Mouse (Mus musculus) embryonic facial prominence, embryonic 12.5 days (tissue): ENCODE results near the gene Ccdc148. TPM values are rescaled to one million over a fixed set of nuclear protein-coding genes. Genes with fewer than 3 reads are reported as not detected.

Experiments
- ATAC-seq: fragments of 200-750 bp; cut with Nextera tagmentation; 2 replicates; pipeline ENCODE4 v1.8.0; 2017; ENCODE audit not compliant: insufficient number of reproducible peaks, insufficient read depth, low FRiP score, low TSS enrichment
- H3K27ac ChIP-seq: fragments of 300-500 bp; sonication (generic); 2 replicates; pipeline ENCODE4 v1.5.1; 2016; ENCODE audit warnings: mild to moderate bottlenecking
- H3K27me3 ChIP-seq: fragments of 300-500 bp; sonication (generic); 2 replicates; pipeline ENCODE4 v1.6.1; 2016; ENCODE audit warnings: mild to moderate bottlenecking, moderate library complexity
- H3K36me3 ChIP-seq: fragments of 300-500 bp; sonication (generic); 2 replicates; pipeline ENCODE4 v1.6.1; 2016; ENCODE audit warnings: mild to moderate bottlenecking
- H3K4me1 ChIP-seq: fragments of 300-500 bp; sonication (generic); 2 replicates; pipeline ENCODE4 v1.6.1; 2016
- H3K4me2 ChIP-seq: fragments of 300-500 bp; sonication (generic); replicated peaks from 2 replicates; pipeline ENCODE4 v1.6.1; 2016; ENCODE audit warnings: mild to moderate bottlenecking, moderate library complexity
- H3K4me3 ChIP-seq: fragments of 300-500 bp; sonication (generic); 2 replicates; pipeline ENCODE4 v1.5.1; 2016; ENCODE audit warnings: mild to moderate bottlenecking
- H3K9ac ChIP-seq: fragments of 300-500 bp; sonication (generic); 2 replicates; pipeline ENCODE4 v1.6.1; 2016; ENCODE audit warnings: mild to moderate bottlenecking, moderate library complexity
- H3K9me3 ChIP-seq: fragments of 300-500 bp; sonication (generic); 2 replicates; pipeline ENCODE4 v1.6.1; 2016; ENCODE audit warnings: mild to moderate bottlenecking, moderate library complexity
- WGBS: fragments of 180-500 bp; shearing (Covaris S2); methylation state at CpG from one replicate; pipeline ENCODE4 v1.1.7; 2016; 5-methylcytosine and 5-hydroxymethylcytosine counted together
- polyA plus RNA-seq: library from polyadenylated mRNA; unstranded; fragments of >200 nt; fragmentation: Nextera tagmentation; extraction: Ambion mirVana; gene quantifications from 2 replicates; pipeline ENCODE4 v1.2.1, GENCODE M21; 2016

Gene Ccdc148
- polyA plus RNA-seq, 1 experiment from 2014 or later, result 1.3 TPM

DNA sequence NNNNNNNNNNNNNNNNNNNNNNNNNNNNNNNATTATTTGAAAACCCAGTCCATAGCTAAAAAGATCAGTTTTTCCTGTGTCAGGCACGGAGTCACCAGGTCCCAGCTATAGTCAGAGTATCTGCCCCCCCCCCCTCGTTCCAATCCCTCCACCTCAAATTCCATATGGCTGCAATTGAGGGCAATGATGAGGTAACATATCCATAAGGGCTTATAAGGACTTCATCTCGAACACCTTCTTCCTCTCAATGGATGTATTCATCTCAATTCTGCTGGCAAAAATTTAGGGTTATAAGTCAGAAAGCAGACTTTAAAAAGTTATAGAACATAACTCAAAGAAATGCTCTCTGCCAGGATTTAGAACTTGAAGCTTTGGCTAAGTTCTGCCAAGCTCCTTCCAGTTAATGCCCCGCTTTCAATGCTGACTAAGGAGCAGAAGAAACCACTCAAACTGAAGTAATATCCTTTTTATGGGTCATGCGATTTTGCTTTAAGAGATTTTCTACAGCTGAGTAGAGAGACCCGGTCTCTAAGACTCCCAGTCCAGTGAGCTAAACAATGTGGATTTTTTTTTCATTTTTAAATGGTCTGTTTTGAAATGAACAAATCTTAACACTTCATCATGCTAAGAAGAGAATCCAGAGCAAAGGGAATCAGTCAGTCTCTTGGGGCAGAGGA is 111.6 kb downstream of the Ccdc148 start:
- H3K4me2 ChIP-seq, result no peak overlapping the region
- no peak overlapping the region for H3K27ac ChIP-seq
- 64% methylated on average over 6 of the region's 6 CpGs for WGBS
- no peaks in the 10 kb centered on the region for H3K9me3 ChIP-seq
- H3K4me1 ChIP-seq, result peaks cover 9% of the 10 kb centered on the region; the same call in 1 of the 2 replicates
- no peak for ATAC-seq
- no peaks in the 10 kb centered on the region for H3K36me3 ChIP-seq
- no peaks in the 10 kb centered on the region for H3K27me3 ChIP-seq
- H3K4me3 ChIP-seq, result no peak overlapping the region
- H3K9ac ChIP-seq, result no peak overlapping the region

DNA sequence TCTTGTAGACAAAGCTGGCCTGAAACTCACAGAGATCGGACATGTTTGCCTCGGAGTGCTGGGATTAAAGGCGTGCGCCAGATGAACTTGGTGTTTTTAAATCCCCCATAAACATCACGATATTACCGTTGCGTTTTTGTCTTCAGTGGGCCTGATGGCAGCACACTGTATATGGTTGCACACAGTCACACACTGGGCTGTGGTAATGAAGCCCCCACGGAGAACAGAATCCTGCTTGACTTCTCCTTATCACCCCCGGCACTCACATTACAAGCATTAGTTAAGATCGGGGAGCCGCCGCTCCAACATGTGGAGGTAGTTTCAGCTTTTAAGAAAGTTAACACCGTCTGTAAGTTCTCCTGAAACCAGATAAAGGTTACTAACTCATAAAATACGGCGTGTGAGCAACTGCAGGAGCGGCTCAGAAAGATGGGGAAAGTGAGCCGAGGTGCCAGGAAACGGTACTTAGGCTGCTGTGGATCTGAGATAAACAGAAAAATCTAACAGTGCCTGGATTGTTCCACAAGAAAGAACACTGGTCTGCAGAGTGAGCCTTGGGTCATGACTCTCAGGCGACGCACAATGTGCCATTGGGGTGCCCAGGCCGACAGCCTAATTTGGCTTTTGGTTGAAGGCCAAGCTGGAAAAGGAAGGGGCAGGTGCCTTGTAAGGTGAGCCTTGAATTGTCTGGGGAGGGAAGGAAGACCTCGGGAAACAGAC is 117.0 kb downstream of the Ccdc148 start:
- Histone ChIP-seq H3K4me3 (peak overlapping the region; percentile 5; the same call in 1 of the 2 replicates), H3K27ac (peak overlapping the region; percentile 50), H3K4me2 (peak overlapping the region; percentile 33), H3K36me3 (no peaks in the 10 kb centered on the region), H3K27me3 (no peaks in the 10 kb centered on the region), H3K9me3 (no peaks in the 10 kb centered on the region), H3K4me1 (peaks cover 9% of the 10 kb centered on the region; the same call in 1 of the 2 replicates), H3K9ac (no peak overlapping the region)
- WGBS, result 36% methylated on average over 22 of the region's 22 CpGs
- no peak for ATAC-seq

DNA sequence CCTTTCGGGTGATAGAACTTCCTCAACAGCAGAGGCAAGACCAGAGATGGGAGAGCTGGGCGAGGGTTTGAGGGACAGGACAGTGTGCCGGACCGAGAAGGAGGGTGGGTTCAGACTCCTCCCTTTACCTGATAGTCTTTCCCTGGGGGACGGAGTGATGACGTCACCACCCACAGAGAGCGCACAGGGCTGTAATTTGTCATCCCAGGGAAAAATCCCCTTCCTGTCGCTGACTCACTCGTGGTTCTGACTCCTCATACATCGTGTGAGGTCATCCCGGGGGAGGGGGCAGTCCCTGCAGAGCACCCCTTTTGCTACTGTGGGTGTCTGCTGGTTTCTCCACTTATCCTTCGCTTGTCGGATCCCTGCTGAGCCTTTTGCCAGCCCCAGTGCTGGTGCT is 117.9 kb downstream of the Ccdc148 start:
- Histone ChIP-seq H3K4me2 (no peak overlapping the region), H3K9ac (no peak overlapping the region), H3K27ac (peak overlapping the region; percentile 50; the same call in 1 of the 2 replicates), H3K27me3 (no peaks in the 10 kb centered on the region), H3K36me3 (no peaks in the 10 kb centered on the region), H3K4me1 (peaks cover 9% of the 10 kb centered on the region; the same call in 1 of the 2 replicates), H3K4me3 (no peak overlapping the region), H3K9me3 (no peaks in the 10 kb centered on the region)
- ATAC-seq, result peak; percentile 47; the same call in 1 of the 2 replicates
- WGBS, result 59% methylated on average over 13 of the region's 13 CpGs

DNA sequence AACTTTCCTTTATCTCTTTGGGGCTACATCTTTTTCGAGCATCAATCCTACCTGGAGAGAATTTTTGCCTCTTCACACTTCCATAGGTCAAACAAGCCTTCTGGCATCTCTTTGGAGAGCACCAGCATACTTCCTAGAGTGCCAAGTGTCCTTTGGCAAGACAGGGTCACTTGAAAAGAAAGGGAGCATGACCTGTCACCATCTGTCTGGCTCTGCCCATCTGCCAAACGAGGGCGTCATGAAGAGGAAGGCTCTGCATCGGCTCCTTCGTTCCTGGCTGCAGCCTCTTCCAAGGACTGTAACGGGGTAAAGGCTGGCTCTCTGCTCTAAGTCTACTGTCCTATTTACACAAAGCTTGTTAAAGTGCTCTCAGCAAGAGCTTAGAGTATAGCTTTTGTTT is 124.0 kb downstream of the Ccdc148 start:
- WGBS, result 72% methylated on average over 6 of the region's 6 CpGs

DNA sequence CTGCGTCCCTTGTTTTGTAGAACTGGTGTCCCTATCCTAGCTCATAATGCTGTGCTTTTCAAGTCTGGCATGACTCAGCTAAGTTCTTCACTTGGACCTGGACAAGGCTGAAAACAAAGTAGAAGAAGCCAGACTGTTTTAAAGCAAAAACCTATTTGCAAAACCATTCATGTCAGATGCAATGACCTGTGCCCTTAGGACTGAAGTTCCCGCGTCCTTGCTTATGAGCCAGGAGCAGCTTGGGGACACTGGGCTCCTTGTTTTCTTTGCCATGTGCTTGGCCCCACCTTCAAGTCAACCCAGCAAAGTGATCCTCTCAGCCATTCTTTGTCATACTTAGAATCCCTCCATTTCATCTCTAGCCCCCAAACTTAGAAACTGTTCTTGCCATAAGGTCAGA is 125.3 kb downstream of the Ccdc148 start:
- 50% methylated on average over 3 of the region's 3 CpGs for WGBS
- Histone ChIP-seq H3K27ac (no peak overlapping the region), H3K4me1 (no peaks in the 10 kb centered on the region), H3K4me2 (no peak overlapping the region), H3K36me3 (no peaks in the 10 kb centered on the region), H3K4me3 (no peak overlapping the region), H3K9ac (no peak overlapping the region), H3K27me3 (no peaks in the 10 kb centered on the region), H3K9me3 (no peaks in the 10 kb centered on the region)
- ATAC-seq, result no peak

More for the DNA sequence above, 124.0 kb downstream of the Ccdc148 start:
- H3K4me2 ChIP-seq, result no peak overlapping the region
- no peak overlapping the region for H3K27ac ChIP-seq
- ATAC-seq, result no peak
- H3K4me3 ChIP-seq, result no peak overlapping the region
- H3K27me3 ChIP-seq, result no peaks in the 10 kb centered on the region
- no peaks in the 10 kb centered on the region for H3K4me1 ChIP-seq
- no peaks in the 10 kb centered on the region for H3K36me3 ChIP-seq
- H3K9ac ChIP-seq, result no peak overlapping the region
- H3K9me3 ChIP-seq, result no peaks in the 10 kb centered on the region

DNA sequence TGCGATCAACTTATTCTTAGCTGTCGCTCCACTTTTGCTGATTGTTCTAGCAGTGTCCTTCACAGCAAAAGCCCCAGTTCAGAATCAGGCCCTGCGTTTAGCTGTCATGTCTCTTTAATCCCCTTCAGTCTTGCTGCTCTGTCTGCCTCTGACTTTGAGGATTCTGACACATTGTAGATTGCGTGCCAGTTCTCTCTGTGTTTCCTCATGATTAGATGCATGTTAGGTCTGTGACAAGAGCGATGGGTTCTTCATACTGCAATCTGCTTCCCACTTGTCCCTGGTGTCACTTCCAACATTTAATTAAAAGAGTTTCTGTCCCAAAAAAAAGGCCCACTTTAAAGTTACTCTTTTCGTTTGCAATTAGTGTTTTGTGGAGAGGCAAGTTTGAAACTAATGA is 126.2 kb downstream of the Ccdc148 start:
- H3K27ac ChIP-seq, result no peak overlapping the region
- no peaks in the 10 kb centered on the region for H3K9me3 ChIP-seq
- no peaks in the 10 kb centered on the region for H3K27me3 ChIP-seq
- ATAC-seq, result no peak
- no peak overlapping the region for H3K9ac ChIP-seq
- H3K36me3 ChIP-seq, result no peaks in the 10 kb centered on the region
- no peak overlapping the region for H3K4me2 ChIP-seq
- no peaks in the 10 kb centered on the region for H3K4me1 ChIP-seq
- H3K4me3 ChIP-seq, result no peak overlapping the region
- 85% methylated on average over 6 of the region's 6 CpGs for WGBS

DNA sequence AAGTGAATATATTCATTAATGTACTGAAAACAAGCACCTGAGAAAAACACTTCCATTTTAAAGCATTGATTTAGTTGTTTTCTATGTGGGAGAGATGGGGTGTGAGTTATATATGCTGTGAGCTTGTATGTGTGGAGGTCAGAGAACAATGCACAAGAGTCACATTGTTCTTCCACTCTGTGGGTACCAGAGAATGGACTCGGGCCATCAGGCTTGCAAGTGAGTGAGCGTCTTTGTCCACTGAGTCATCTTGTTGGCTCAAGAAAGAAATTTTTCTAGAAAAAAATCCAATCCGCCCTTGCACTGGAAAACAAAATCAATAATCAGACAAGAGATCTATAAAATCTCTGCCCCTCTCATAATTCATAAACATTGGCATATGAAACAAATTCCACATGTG is 135.9 kb downstream of the Ccdc148 start:
- H3K9ac ChIP-seq, result no peak overlapping the region
- H3K4me1 ChIP-seq, result no peaks in the 10 kb centered on the region
- H3K27ac ChIP-seq, result no peak overlapping the region
- no peak for ATAC-seq
- WGBS, result 73% methylated on average over 3 of the region's 3 CpGs
- H3K27me3 ChIP-seq, result no peaks in the 10 kb centered on the region
- no peak overlapping the region for H3K4me3 ChIP-seq
- H3K36me3 ChIP-seq, result no peaks in the 10 kb centered on the region
- no peaks in the 10 kb centered on the region for H3K9me3 ChIP-seq
- no peak overlapping the region for H3K4me2 ChIP-seq

DNA sequence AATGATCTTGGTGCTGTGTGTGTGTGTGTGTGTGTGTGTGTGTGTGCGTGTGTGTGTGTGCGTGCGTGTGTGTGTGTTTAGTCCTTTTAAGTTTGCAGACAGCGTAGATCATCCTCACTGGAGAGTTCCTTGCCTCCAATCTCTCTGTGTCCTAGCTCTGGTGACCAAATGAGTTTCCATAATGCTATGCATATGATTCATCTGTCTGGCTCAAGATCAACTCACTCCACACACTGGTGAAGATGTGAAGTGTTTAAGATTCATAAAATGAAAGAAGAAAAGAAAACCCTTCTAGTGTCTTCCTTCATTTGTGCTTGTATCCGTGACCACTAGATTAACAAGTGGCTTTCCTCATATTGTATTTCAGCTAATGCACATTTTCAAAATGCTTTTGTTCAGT is 153.1 kb downstream of the Ccdc148 start:
- no peak for ATAC-seq
- no peaks in the 10 kb centered on the region for H3K4me1 ChIP-seq
- no peak overlapping the region for H3K27ac ChIP-seq
- no peak overlapping the region for H3K4me3 ChIP-seq
- WGBS, result 95% methylated on average over 5 of the region's 5 CpGs
- no peaks in the 10 kb centered on the region for H3K36me3 ChIP-seq
- no peak overlapping the region for H3K9ac ChIP-seq
- H3K9me3 ChIP-seq, result no peaks in the 10 kb centered on the region
- no peak overlapping the region for H3K4me2 ChIP-seq
- no peaks in the 10 kb centered on the region for H3K27me3 ChIP-seq

DNA sequence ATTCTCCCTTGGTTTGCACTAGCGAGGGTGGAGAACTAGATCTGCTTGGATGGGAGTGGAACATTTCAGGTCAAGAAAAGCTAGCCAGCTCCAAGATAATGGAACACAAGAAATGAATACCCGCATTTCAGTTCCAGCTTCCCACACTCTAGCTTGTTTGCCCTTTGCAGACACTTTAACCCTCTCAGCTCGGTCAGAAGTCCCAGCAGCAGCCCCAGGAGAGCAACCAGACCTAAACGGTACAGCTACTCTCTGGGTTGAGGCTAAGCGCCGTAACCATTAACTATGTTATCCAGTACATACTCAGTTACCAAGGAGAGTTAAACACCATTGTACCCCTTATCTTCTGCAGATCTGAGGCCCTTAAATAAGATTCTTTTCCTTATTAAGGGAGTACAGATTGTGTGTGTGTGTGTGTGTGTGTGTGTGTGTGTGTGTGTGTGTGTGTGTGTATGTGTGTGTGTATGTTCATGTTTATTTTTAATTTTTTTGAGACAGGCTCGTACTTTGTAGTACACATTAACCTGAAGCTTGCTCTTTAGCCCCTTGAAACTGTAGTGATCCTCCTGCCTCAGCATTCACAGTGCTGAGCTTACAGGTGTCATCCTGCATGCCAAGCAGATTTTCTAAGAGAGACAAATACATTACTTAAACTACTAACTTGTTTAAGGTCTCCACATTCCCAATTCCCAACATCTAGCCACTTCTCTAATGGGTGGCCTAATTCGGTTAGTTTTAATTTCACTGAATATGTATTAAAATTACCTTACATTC is 153.7 kb downstream of the Ccdc148 start:
- no peak for ATAC-seq
- Histone ChIP-seq H3K4me2 (no peak overlapping the region), H3K9ac (no peak overlapping the region), H3K4me3 (no peak overlapping the region), H3K9me3 (no peaks in the 10 kb centered on the region), H3K4me1 (no peaks in the 10 kb centered on the region), H3K27ac (no peak overlapping the region), H3K36me3 (no peaks in the 10 kb centered on the region), H3K27me3 (no peaks in the 10 kb centered on the region)
- WGBS, result 86% methylated on average over 8 of the region's 8 CpGs

DNA sequence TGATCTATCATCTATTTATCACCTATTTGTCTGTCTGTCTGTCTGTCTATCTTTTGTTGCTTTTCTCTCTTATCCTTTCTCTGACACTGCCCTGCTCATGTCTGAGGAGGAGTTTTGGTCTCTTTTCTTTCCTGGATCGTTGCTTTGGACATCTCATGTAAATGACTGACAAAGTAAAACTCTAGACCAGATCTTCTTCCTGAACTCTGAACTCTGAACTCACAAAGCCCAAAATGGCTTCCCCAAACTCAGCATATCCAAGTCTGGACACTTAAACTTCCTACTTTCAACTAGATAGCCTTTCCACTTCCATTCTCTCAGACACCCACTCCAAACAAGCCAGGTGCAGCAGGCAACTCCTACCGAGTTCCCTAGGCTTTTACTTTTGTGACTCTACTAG is 163.3 kb downstream of the Ccdc148 start:
- Histone ChIP-seq H3K27ac (no peak overlapping the region), H3K36me3 (no peaks in the 10 kb centered on the region), H3K9me3 (no peaks in the 10 kb centered on the region), H3K27me3 (no peaks in the 10 kb centered on the region), H3K9ac (no peak overlapping the region), H3K4me3 (no peak overlapping the region), H3K4me2 (no peak overlapping the region), H3K4me1 (no peaks in the 10 kb centered on the region)
- no peak for ATAC-seq
- WGBS, result 83% methylated on average over 2 of the region's 2 CpGs

DNA sequence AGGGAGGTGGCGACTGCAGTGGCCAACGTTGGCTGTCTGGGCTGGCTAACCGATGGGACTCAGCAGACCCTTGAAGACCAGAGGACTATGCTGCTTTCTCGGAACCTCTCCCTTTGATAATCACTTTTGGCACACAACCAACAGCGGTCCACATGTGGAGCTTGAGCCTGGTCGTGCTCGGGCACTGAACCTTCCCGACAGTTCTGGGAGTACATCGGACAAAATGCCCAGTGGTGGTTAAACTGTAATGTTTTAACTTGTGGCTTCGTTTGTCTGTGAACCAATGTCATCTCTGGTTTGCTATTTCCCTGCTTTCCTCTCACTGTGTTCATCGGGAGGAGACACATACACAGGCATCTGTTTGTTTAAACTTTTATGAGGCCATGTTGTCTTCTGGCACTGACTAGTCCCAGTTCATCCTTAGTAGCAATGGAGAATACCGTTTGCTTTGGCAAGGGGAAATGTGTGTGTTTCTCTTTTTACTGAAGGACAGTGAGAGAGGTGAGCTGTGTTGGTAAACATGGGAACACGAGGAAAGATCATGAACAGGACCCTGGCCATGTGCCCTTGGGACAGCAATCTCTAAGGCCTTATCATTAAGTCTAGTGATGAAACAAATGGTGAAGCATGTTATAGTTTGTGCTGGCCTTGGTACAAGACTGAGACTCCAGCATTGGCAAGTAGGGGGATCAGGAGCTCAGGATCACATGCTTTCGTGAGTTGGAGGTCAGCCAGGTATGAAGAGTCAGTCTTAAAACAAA is 167.9 kb downstream of the Ccdc148 start:
- Histone ChIP-seq H3K9me3 (no peaks in the 10 kb centered on the region), H3K4me1 (no peaks in the 10 kb centered on the region), H3K4me3 (no peak overlapping the region), H3K27ac (no peak overlapping the region), H3K27me3 (no peaks in the 10 kb centered on the region), H3K36me3 (no peaks in the 10 kb centered on the region), H3K4me2 (no peak overlapping the region), H3K9ac (no peak overlapping the region)
- no peak for ATAC-seq
- WGBS, result 84% methylated on average over 14 of the region's 14 CpGs
